Mouse (Mus musculus) heart, adult 9 months (tissue): ENCODE results near the gene Arhgap30.
A peak's percentile ranks its signal among the peaks of the same experiment; 100 is the strongest.

Experiments
- DNase-seq, 2 experiments: peaks; one replicate each; pipeline ENCODE4 v3.0.0; 2022; ENCODE audit warnings: low spot score in 2 of 2

Arhgap30 gene

DNA sequence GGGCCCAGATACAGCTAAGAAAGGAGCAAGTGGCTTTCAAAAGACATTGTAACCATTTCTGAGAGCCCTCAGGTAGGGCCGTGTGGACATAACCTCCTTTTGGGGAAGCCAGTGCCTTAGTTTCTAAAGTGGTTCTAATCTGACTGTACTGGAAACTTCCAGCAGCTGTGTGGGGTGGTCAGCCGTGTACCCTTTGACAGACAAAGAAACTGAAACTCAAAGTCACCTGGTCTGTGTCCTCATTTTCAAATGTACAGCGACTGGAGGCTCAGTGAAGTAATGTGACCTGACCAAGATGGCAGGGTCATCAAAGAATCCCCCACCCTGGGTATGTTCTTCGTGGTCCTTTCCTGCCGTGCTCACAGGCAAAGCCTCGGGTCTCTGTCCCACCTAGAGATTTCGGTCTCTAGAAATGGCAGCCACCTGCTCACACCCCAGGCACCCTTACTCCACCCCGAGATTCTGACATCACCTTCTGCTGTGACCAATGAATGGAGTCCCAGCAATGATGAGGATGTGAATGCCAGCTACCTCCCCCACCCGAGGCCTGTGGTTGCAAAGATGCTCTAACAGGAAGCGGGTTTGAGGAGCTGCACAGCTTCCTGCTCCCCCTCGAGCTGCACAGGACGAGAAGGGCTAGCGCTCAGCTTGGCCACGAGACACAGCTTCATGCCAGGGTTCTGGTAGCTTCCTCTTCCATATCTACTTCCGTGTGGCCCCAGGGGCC is at the start of gene Arhgap30:
Gene Arhgap30, plus strand, starts transcription at position 579 of the 727 bp plus-strand sequence.
- DNase-seq = peak; percentile 49 to 82

DNA sequence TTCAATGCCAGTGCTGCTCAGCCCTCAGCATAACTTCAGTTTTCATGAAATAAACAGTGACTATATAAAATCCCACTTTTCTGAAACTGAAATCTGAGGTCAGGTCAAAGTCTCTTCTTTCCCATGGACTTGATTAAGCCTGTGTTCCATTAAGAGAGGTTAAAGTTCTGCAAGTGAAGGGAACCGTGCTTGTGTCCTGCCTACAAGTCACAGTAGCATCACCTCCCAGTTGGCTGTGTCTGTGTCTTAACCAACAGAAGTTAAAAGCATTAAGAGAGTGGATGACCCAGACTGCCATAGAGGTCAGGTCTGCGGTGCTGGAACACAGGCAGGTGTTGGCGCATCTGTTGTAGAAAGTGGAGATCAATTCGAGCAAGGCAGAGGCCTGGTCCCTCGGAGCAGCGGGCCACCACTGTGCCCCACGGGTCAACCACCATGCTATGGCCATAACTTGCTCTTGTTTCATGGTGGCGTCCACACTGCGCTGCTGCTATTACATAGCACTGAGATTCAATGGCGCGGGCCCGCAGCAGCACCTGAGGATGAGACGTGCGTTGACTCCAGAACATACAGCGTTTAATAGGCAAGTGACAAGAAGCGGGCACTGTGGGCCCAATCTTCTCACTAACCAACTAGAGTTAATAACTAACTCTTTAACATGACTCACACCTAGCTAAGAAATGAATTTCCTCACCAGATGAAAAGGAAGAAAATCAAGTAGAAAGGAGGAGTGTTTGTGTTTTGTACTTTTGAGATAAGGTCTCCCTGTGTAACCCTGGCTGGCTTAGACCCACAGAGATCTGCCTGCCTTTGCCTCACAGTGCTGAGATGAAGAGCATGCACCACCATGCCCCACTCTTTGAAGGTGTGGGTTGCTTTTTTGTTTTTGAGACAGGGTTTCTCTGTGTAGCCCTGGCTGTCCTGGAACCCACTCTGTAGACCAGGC is 46.2 kb upstream of the Arhgap30 start:
- DNase-seq = no peak

DNA sequence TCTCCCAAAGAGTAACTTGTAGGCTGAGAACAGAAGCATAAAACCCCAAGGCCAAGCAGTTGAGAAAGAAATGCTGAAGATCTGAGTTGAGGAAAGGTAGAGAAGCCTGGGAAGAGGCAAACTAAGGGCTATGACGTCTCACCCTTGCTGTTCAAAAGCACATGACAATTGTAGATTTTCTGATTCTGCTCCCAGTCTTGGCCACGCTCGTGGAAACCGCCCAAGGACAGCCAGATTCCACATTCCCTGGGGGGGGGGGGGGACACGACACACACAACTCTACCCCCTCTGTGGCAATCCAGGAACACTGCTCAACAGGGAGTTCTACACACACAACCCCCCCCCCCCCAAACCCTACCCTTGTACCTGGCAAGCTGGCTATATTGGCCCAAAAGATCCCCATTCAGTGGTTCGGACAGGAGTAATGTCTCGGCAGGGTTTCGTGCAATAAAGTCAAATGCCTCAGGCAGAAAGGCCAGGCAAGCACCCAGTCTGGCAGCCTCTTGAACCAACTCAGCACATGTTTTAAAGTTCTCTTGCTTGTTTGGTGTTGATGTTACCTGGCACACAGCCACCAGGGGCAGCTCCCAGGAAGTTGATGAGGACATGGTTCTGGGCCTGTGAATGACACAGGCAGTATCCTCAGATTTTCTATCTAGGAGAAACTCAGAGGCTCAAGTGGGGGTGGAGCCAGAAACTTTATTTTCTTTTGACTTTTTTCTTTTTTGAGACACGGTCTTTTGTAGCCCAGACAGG is 44.7 kb upstream of the Arhgap30 start:
- DNase-seq = peak in 1 of 2 experiments; percentile 27

DNA sequence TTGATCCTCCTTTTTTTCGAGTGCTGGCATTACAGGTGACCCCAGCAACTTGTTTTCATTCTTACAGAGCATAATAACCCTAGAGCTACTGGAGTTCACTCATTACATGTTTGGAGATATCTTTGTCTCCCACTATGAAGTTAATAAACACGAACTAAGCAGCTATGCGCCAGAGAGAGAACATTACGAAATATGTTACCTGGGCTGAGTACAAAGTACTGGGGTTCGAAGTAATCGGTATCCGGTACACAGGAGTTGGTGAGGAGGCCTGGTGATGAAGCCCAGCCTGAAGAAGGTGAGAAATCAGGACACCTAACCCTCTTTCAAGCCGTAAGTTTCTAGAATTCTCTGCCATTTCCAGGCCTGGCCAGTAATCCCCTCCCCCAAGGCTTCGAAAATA is 44.0 kb upstream of the Arhgap30 start:
- no peak for DNase-seq

DNA sequence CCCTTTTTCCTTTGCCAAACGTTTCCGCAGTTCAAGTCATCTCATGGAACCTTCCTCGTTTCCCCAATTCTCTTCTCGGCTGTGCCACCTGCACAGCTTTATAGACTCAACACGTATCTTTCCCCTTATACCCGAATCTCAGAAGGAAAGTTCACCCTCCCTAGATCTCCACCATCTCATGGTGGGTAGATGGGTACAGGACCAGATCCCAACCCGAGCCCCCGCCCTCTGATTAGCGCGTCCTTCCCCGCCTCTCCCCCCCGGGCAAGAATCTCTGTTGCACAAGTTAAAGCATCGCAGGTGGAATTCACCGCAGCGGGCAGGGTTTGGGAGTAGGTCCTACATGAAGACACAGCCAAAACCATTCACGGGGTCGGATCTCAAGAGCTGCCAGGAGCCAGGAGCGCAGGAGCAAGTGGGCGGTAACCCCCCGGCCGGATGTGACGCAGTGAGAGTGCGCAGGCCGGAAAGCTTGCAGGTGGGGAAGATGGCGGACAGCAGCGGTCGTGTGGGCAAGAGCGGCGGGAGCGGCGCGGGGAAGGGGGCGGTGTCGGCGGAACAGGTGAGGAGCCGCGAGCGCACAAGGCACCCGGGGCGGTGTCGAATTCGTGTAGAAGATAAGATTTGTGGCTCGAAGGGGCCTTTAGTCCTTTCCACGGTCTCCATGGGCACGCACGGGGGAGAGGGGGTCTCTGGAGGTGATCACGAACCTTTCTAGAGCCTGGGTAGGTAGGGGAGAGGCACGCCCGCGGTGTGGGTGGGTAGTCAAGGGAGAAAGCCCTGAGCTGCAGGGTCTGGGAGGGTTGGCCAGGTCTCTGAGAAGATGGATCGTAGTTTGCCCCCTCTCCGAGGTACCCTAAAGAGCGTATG is 43.3 kb upstream of the Arhgap30 start, which contains the start of the genes Nit1 and Pfdn2:
Gene Nit1, minus strand, starts transcription at position 422 of the 870 bp plus-strand sequence.
Gene Pfdn2, plus strand, starts transcription at position 446 of the 870 bp plus-strand sequence.
- DNase-seq = peak; percentile 89 to 90

DNA sequence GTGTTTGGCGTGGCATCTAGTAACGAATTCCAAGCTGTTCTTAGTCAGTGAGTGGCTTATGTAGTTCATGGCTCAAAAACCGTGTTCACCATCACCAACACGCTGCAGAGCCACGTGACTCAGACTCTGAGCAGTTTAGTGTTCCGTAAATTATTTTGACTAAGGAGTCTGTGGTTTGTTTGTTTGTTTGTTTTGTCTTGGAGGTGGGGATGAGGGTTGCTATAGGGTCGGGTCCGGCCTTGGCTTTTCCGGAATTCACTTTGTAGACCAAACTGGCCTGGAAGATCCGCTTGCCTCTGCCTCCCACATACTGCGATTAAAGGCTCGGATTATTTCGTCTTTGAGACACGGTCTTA is 42.7 kb upstream of the Arhgap30 start:
- DNase-seq = no peak

DNA sequence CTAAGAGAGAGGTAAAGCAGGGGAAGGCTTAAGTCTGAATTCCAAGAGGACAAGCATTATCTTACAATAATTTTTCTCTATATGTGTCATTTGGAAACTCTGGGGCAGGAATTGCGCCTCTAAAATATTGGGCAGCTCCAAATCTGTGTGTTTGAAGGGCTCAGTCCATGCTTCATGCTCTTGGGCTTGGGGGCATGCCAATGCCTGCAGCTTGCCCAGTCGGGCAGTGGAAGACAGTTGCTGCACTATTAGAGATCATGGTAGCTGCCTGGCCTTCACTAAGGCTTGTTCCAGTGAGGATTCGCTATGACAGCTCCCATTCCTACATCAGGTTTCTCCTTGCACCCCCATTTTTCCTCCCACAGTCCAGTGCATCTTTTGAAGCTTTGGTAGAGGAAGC is 40.1 kb upstream of the Arhgap30 start:
- DNase-seq = no peak

DNA sequence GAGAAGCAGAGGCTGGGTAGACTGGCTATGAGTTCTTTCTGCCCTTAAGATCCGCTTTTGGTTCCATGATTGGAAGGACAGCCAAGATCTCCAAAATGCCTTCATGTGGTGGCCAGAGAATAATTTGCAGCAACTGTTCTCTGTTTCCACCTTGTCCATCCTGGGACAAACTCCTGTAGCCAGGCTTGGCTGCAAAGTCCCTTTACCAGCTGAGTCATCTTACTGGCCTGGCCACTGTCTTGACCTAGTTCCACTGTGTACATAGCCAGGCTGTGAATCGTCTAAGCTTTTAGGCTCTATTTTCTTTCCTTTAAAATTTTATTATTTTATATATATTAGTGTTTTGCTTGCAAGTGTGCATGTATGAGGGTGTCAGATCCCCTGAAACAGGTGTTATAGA is 39.5 kb upstream of the Arhgap30 start:
- no peak for DNase-seq

DNA sequence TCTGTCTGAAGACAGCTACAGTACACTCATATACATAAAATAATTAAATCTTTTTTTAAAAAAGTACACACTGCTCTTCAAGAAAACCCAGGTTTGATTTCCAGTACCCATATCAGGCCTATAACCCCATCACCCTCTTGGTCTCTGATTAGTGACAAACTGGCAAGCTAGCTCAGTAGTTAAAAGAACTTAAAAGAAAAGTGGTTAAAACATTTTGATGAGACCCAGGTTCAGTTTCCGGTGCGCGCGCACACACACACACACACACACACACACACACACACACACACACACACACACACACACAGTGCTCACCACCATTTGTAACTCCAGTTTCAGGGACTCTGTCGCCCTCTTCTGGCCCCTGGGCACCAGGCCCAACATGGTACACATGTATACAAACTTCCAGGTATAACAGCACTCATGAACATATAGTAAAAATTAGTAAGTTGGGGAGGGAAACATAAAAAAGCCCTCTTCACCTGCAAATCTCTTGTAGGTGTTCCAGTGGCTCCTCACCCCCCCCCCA is 32.9 kb upstream of the Arhgap30 start:
- no peak for DNase-seq

DNA sequence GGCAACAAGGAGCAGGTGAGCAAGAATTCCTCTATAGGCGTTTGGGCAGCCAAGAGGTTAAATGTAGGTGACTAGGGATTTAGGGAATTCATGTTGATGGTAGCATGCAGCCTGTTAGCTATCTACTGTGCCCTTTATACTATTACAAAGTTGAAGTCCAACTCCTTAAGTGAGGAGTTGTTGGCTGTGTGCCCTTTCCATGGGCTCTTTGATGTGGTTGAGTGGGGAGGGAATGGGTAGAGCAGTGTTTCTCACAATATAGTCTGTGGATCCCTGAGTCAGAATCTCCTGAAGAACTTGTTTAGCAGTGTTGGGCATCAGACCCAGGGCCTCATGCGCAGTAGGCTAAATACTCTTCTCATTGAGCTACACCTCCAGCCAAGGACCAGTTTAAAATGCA is 31.9 kb upstream of the Arhgap30 start:
- no peak for DNase-seq

DNA sequence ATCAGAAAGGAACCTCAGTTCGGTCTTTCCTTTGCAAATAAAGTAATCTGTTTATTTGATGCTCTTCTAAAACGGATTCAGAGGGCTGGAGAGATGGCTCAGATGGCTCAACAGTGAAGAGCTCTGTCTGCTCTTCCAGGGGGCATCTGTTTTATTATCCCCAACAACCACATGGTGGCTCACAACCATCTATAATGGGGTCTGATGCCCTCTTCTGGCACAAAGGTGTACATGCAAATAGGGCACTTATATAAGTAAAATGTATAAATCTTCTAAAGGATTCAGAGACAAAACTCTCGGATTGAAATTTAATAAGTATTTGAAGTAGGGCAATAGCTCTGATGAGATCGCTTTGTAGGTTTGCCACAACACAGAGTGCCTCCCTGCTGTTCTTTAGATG is 30.3 kb upstream of the Arhgap30 start:
- DNase-seq = no peak

DNA sequence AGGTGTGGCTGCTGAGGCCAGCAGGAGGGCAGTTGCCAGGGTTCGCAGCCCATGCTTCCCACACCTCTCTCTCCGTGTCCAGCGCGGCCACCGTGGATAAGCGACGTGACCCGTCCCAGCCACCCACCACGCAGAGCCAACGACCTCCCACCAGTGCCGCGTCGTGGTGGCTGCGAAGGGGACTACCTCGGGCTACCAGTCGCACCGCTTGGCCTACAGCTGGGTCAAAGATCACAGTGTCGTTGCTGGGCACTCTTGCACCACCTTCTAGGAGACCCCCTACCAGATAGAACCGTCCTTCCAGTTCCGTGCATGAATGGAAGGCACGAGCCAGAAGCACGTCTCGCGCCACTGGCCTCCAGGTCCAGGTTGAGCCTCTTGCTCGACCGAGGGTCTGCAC is 28.5 kb upstream of the Arhgap30 start:
- DNase-seq = no peak

DNA sequence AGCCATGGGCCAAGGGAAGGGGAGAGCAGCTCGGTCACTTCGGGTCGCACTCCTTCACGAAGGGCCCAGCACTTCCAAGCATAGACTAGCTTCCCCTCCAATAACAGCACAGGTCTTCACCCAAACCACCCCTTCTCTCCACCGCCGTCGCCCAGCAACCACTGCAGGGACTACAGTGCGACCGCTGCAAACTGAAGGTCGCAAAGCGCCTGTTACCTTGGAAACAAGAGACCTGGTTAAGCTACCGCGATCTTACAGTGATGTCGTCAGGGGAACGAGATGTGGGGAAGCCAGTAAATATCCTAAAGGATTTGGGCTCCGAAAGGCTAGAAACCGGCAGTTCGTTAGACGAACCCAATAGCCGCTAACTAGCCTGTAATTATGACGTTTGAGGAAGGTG is 28.1 kb upstream of the Arhgap30 start, which contains the start of gene Klhdc9:
Gene Klhdc9, minus strand, starts transcription at position 143 of the 400 bp plus-strand sequence.
- DNase-seq = peak; percentile 74 to 89

DNA sequence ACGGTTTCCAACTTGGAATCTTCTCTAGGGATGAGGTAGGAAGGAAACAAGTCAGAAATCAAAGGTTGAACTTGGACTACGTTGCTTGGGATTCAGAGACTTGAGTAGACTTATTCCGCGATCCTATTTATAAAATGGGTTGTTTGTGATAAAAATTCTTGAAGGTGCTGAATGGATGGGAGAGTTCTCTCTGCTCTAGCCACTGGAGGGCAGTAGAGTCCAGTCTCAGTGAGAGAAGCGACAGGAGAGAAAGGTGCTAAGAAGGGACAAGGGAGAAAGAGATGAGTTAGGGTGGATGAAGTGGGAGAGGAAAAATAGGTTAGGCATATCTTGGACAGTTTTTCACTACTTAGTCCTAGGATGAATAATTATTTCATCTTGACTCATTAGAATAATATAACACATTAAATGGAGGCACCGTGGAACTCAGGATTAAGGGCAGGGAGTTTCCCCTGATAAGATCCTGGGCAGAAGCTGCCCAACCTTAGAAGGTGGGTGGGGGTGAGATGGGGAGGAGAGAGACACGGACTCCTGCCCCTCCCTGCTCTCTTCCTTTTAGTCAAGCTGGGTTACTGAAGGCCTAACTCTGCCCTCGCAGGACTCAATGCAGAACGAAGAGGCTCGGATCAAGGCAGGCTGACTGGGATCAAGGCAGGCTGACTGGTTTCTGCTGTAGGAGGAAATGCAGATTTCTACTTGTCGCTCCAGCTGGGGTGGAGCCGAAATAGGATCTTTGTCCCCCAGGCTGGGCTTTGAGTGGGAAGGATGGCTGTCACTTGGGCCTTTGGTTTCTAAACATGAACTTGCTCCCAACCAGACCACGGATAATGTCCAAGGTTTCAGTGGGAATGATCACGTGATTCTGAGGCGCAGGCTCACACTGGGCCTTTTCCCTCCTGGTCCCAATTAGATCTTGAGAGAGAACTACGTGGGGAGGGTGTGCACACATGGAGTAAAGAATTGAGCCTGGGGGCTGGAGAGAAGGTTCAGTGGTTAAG is 27.3 kb upstream of the Arhgap30 start:
- DNase-seq = peak in 1 of 2 experiments; percentile 65

DNA sequence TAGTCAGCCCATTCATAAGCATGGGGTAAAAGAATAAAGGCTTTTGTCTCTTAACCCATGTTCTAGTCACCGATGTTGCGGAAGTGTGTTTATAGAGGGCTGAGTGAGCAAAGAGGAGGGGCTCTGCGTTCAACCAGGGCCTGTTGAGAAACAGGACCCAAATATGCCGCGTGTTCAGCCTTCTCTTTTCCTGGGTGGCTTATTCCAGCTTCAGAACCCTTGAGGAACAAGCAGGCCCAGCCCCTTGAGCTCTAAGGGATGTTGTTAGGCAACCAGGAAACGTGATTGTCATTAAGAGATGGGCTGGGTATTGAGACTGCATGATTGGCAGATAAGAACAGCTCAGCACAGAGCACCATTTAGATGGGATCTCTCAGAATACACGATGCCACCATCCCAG is 22.8 kb upstream of the Arhgap30 start:
- DNase-seq = no peak

DNA sequence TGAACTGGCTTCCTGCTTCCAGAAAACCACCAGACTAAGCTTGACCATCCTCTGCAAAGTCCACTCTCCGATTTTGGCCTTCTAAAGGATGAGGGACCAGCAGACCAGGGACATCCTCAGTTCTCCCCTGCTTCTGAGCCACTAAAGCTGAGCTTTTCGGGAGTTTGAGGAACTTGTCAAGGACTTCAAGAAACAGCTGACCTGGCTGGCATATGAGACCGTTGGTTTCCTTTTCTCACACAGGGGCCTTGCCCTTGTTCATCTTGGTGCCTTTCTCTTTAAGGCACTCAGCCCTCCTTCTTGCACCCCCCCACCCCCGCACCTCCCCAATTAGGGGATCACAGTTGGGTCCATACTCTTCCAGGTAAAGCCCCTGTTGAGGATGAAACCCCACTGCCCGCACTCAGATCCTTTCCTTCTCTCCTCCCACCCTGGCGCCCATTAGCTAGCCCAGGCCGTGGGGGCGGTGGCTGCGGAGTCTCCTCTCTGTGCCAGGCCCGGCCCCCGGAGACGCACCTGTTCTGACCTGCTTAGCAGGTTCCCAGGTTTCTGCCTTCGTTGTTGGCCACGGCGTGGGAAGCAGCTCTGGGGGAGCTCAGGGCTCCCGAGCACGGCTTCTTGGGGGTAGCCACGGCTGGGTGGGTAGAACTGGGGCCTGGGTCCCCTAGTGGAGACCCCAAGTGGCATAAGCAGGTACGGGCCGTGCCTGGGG is 18.8 kb upstream of the Arhgap30 start, which contains the start of gene Nectin4:
Gene Nectin4, plus strand, starts transcription at position 255 of the 712 bp plus-strand sequence.
- no peak for DNase-seq

DNA sequence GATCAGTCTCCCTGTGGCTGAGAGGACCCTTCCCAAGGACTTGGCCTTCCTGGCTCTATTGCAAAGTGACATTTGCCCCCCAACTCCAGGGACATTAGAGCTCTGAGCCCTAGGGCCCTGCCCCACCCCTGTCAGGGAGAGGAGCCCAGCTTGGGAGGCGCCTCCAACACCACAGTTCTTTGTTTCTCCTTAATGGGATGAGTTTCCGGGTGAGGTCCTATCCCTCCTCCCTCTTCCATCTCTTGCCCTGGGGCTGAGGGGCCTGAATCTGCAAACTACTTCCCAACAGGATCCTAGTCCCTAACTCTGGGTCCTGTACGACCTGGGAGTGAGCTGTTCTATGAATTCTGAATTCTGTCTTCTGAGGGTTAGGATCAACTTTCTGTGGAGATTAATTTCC is 15.9 kb upstream of the Arhgap30 start:
- DNase-seq = no peak

DNA sequence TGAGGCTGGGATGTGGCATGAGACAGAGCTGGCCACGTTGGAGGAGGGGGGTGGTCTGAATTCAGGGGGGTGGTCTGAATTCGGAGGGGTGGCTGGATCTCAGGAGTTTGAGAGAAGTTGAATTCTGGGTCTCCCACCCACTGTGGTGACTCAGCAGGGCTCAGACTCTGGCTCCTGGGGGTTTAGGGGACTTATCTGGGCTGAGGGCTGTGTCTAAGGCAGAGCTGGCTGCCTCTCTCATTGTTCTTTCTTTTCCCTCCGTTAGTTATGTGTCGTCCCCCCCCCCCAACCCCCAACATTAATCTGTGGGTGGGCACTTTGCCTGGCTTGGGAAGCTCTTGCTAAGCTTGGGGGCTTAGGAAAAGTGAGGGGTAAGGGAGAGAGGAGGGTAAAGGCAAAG is 14.8 kb upstream of the Arhgap30 start:
- DNase-seq = no peak

DNA sequence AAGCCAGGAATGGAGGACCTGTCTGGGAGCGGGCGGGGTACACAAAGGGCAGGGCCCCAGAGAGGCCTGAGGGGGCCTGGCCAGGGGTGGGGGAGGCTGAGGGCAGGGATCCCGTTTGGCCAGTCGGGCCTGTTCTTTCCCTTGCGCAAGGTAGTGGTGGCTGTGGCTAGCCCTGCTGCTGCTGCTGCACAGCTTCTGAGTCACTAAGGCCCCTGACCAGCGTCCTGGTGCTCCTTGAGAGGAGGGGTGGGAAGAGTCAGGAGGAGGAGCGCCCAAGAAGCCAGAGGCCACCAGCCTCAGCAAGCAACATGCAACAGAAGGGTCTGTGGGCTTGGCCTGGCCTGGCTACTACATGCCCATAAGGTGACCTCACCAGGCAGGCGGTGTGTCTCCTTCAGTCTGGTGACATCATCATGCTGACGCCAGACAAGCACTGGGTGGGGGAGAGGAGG is 13.1 kb upstream of the Arhgap30 start:
- DNase-seq = no peak
